Mouse (Mus musculus): ENCODE data around the gene Jpt2. TPM values are rescaled to one million over a fixed set of nuclear protein-coding genes. Genes with fewer than 3 reads are reported as not detected.

Jpt2 gene
- polyA plus RNA-seq, 1 experiment = 17.8 TPM

Other genes starting within 250 kb of the Jpt2 start
- gene Rnf151, start 242.6 kb downstream of the Jpt2 start, polyA plus RNA-seq (2012; rRNA removed) = 0.18 and 0.30 TPM in 2 replicates
- 1,660 and 1,865 TPM in 2 replicates for gene Rps2, start 242.6 kb downstream of the Jpt2 start, polyA plus RNA-seq (2012; rRNA removed)
- 298 and 302 TPM in 2 replicates for gene Ndufb10, start 236.2 kb downstream of the Jpt2 start, polyA plus RNA-seq (2012; rRNA removed)
- gene Rpl3l, start 232.9 kb downstream of the Jpt2 start, polyA plus RNA-seq (2012; rRNA removed) = 0.19 and 0.29 TPM in 2 replicates
- 195 and 227 TPM in 2 replicates for gene Msrb1, start 224.0 kb downstream of the Jpt2 start, polyA plus RNA-seq (2012; rRNA removed)
- 0.43 and 0.77 TPM in 2 replicates for gene Hs3st6, start 207.7 kb downstream of the Jpt2 start, polyA plus RNA-seq (2012; rRNA removed)
- 0.75 and 0.83 TPM in 2 replicates for gene Meiob, start 156.4 kb downstream of the Jpt2 start, polyA plus RNA-seq (2012; rRNA removed)
- gene Hagh, start 120.5 kb downstream of the Jpt2 start, polyA plus RNA-seq (2012; rRNA removed) = 52.8 and 75.6 TPM in 2 replicates
- 20.5 and 21.0 TPM in 2 replicates for gene Fahd1, start 110.3 kb downstream of the Jpt2 start, polyA plus RNA-seq (2012; rRNA removed)
- gene Igfals, start 94.7 kb downstream of the Jpt2 start, polyA plus RNA-seq (2012; rRNA removed) = 0.94 and 1.7 TPM in 2 replicates
- 17.6 and 22.4 TPM in 2 replicates for gene Nubp2, start 74.3 kb downstream of the Jpt2 start, polyA plus RNA-seq (2012; rRNA removed)
- 30.2 and 34.8 TPM in 2 replicates for gene Spsb3, start 74.0 kb downstream of the Jpt2 start, polyA plus RNA-seq (2012; rRNA removed)
- 34.7 and 40.0 TPM in 2 replicates for gene Eme2, start 65.6 kb downstream of the Jpt2 start, polyA plus RNA-seq (2012; rRNA removed)
- 75.8 and 85.5 TPM in 2 replicates for gene Mrps34, start 65.6 kb downstream of the Jpt2 start, polyA plus RNA-seq (2012; rRNA removed)
- gene Nme3, start 64.2 kb downstream of the Jpt2 start, polyA plus RNA-seq (2012; rRNA removed) = 64.2 and 64.4 TPM in 2 replicates
- 86.0 and 88.1 TPM in 2 replicates for gene Mapk8ip3, start 23.7 kb downstream of the Jpt2 start, polyA plus RNA-seq (2012; rRNA removed)
- gene Cramp1l, start 55.1 kb upstream of the Jpt2 start, polyA plus RNA-seq (2012; rRNA removed) = 15.7 and 16.0 TPM in 2 replicates
- 11.9 and 12.7 TPM in 2 replicates for gene Ift140, start 55.4 kb upstream of the Jpt2 start, polyA plus RNA-seq (2012; rRNA removed)
- 36.2 and 42.6 TPM in 2 replicates for gene Tmem204, start 122.9 kb upstream of the Jpt2 start, polyA plus RNA-seq (2012; rRNA removed)
- gene Telo2, start 155.3 kb upstream of the Jpt2 start, polyA plus RNA-seq (2012; rRNA removed) = 16.8 and 18.5 TPM in 2 replicates
- not detected in 2 replicates for gene Ptx4, start 160.1 kb upstream of the Jpt2 start, polyA plus RNA-seq (2012; rRNA removed)
- gene Clcn7, start 172.7 kb upstream of the Jpt2 start, polyA plus RNA-seq (2012; rRNA removed) = 34.2 and 35.0 TPM in 2 replicates
- gene Ccdc154, start 201.8 kb upstream of the Jpt2 start, polyA plus RNA-seq (2012; rRNA removed) = 0.18 and 0.19 TPM in 2 replicates
- 0.07 TPM in 1 of 2 replicates, not detected in the other for gene Gm38655, start 214.8 kb upstream of the Jpt2 start, polyA plus RNA-seq (2012; rRNA removed)
- gene BC003965, start 223.9 kb upstream of the Jpt2 start, polyA plus RNA-seq (2012; rRNA removed) = 16.5 and 20.9 TPM in 2 replicates
- gene Unkl, start 227.7 kb upstream of the Jpt2 start, polyA plus RNA-seq (2012; rRNA removed) = 15.6 and 16.4 TPM in 2 replicates